Mouse (Mus musculus): ENCODE results near the gene Hscb. TPM values are rescaled to one million over a fixed set of nuclear protein-coding genes. Genes with fewer than 3 reads are reported as not detected.

Hscb gene
- polyA plus RNA-seq, 1 experiment, result 24.4 TPM

DNA sequence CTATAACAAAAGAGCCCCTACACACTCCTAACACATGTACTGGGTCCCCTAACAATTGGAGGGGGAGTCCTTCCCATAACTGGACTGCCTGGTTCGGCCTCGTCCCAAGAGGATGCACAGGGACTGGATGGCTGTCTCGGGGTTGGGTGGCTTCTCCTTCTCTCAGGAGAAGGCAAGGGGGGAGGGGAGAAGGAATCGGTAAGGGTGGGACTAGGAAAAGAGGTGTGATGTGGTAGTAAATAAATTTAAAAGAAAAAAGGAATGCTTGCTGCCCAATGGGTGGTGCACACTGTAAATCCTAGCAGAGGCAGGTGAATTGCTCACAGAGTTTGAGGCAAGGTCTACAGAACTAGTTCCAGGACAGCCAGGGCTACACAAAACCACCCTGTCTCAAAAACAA, 33.4 kb downstream of the Hscb start:
- H3K4me1 ChIP-seq (ENCODE audit: control insufficient read depth, insufficient read depth, low read length), result peaks cover 32% of the 10 kb centered on the region
- H3K27me3 ChIP-seq (ENCODE audit: control insufficient read depth, insufficient read depth, low read length), result no peaks in the 10 kb centered on the region
- no peak overlapping the region for H3K27ac ChIP-seq (ENCODE audit: insufficient read depth, low read length)
- no peak overlapping the region for H3K4me3 ChIP-seq (replicated peaks; ENCODE audit: insufficient read depth, low read depth, low read length)
- no peak for DNase-seq
- no peak for TF ChIP-seq CTCF (IDR thresholded peaks at IDR 0.05; ENCODE audit: borderline replicate concordance, insufficient read depth, low read depth, low read length)
- TF ChIP-seq POLR2A (IDR thresholded peaks at IDR 0.05; ENCODE audit: borderline replicate concordance, insufficient read depth, low read length), result no peak
- 80% methylated on average over 4 of the region's 4 CpGs for WGBS

DNA sequence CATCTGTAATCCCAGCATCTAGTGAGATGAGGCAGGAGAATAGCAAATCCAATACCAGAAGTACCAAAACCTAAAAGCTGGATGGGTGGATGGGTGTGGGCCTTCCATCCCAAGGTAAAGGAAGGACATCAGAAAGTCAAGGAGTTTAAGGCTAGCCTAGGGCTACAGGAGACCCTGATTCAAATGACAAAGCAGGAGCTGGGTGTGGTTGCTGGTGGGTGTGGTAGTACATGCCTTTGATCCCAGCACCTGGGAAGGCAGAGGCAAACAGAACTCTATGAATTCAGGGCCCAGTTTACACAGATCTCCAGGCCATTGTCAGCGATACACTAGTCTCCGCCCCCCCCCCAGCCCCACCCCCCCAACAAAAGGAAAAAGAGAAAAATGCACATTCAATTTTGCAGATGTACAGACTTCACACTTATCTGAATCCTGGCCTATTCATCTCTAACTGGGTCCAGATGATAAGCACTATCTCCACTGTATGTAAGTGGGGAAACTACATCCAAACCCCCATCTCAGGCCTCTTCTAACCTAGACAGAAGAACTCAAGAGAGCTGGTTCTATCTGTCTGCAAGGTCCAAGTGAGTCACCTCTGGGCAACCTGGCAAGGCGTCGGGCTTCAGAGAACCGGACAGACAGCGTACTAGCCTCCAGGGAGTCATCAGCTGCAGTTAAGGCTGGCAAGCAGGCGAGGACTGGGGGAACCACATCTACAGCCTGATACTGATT, 35.4 kb downstream of the Hscb start:
- TF ChIP-seq CTCF (IDR thresholded peaks at IDR 0.05; ENCODE audit: borderline replicate concordance, insufficient read depth, low read depth, low read length) (no peak), POLR2A (IDR thresholded peaks at IDR 0.05; ENCODE audit: borderline replicate concordance, insufficient read depth, low read length) (no peak)
- no peak overlapping the region for H3K27ac ChIP-seq (ENCODE audit: insufficient read depth, low read length)

DNA sequence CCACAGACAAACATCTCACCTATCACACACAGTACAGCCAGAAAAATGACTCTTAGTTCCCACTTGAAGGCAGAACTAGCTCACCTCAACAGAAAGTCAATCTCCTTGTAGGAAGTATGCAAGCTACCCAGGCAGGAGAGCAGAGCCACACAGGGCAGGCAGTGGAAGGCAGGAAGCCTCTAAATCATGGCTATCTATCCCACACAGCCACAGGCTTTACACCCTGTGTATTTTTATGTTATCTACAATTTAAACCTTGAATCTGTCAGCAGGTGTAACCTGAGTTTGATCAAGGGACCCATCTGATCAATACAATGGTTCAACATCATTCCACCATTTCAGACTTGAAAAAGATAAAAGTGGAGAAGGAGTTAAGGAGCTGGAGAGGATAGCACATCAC, 36.8 kb downstream of the Hscb start:
- Histone ChIP-seq H3K4me1 (ENCODE audit: control insufficient read depth, insufficient read depth, low read length) (peaks cover 63% of the 10 kb centered on the region), H3K27ac (ENCODE audit: insufficient read depth, low read length) (peak overlapping the region; percentile 89), H3K27me3 (ENCODE audit: control insufficient read depth, insufficient read depth, low read length) (no peaks in the 10 kb centered on the region), H3K4me3 (replicated peaks; ENCODE audit: insufficient read depth, low read depth, low read length) (no peak overlapping the region)
- TF ChIP-seq POLR2A (IDR thresholded peaks at IDR 0.05; ENCODE audit: borderline replicate concordance, insufficient read depth, low read length) (no peak), CTCF (IDR thresholded peaks at IDR 0.05; ENCODE audit: borderline replicate concordance, insufficient read depth, low read depth, low read length) (no peak)
- DNase-seq, result no peak

More for the DNA sequence above, 35.4 kb downstream of the Hscb start:
- 77% methylated on average over 7 of the region's 7 CpGs for WGBS
- no peak for DNase-seq
- Histone ChIP-seq H3K27me3 (ENCODE audit: control insufficient read depth, insufficient read depth, low read length) (no peaks in the 10 kb centered on the region), H3K4me1 (ENCODE audit: control insufficient read depth, insufficient read depth, low read length) (peaks cover 52% of the 10 kb centered on the region), H3K4me3 (replicated peaks; ENCODE audit: insufficient read depth, low read depth, low read length) (no peak overlapping the region)

DNA sequence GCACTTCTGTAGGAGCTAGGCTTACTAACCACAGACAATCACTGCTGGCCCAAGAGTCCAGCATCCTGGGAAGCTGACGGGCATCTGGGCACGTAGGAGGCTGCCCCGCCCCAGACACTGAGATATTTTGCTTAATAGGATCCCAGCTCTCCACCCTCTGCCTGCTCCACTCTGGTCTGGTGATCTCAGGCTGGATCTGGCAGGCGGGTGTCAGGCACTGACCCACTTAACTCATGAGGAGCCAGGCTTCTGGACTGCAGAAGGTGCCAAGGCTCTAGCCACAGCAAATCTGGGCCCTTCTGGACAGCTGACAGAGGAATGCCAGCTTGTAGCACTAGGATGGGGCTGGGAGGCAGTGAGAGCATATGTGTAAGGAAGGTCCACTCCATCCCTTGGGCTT, 37.4 kb downstream of the Hscb start:
- TF ChIP-seq POLR2A (IDR thresholded peaks at IDR 0.05; ENCODE audit: borderline replicate concordance, insufficient read depth, low read length), result no peak; the same call in 1 of the 2 replicates
- no peak for TF ChIP-seq CTCF (IDR thresholded peaks at IDR 0.05; ENCODE audit: borderline replicate concordance, insufficient read depth, low read depth, low read length)
- peak overlapping the region; percentile 39 for H3K4me3 ChIP-seq (replicated peaks; ENCODE audit: insufficient read depth, low read depth, low read length)
- 5% methylated on average over 4 of the region's 4 CpGs for WGBS
- peak; percentile 85 to 96 for DNase-seq
- peak overlapping the region; percentile 89 for H3K27ac ChIP-seq (ENCODE audit: insufficient read depth, low read length)
- no peaks in the 10 kb centered on the region for H3K27me3 ChIP-seq (ENCODE audit: control insufficient read depth, insufficient read depth, low read length)
- peaks cover 62% of the 10 kb centered on the region for H3K4me1 ChIP-seq (ENCODE audit: control insufficient read depth, insufficient read depth, low read length)

DNA sequence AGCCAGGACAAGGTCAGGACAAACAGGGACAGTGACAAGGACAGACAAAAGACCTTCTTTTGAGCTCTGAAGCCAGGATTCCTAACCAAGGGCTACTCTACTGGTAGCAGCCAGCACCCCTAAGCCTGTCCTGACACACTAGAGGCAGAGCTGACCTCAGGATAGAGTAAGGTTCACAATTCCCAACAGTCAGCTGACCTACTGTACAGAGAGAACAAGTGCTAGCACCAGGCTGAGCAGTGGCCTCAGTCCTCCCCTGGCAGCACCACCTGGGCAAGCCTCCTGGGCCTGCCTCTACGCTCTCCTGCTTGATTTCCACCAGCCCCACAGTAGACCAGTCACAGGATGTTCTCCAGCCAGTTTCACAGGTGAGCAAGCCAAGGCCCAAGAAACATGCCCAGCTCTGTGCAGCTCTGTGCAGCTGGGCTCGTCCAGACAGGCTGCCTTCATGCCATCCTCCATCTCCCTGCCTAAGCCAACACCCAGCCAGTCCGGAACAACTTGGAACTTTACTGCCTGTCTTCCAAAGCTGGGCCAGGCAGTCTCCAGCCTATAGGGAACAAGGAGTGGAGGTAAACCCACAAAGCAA, 38.4 kb downstream of the Hscb start:
- peak overlapping the region; percentile 39 for H3K4me3 ChIP-seq (replicated peaks; ENCODE audit: insufficient read depth, low read depth, low read length)
- no peaks in the 10 kb centered on the region for H3K27me3 ChIP-seq (ENCODE audit: control insufficient read depth, insufficient read depth, low read length)
- 18% methylated on average over 3 of the region's 3 CpGs for WGBS
- peak overlapping the region; percentile 89 for H3K27ac ChIP-seq (ENCODE audit: insufficient read depth, low read length)
- no peak for TF ChIP-seq POLR2A (IDR thresholded peaks at IDR 0.05; ENCODE audit: borderline replicate concordance, insufficient read depth, low read length)
- no peak for TF ChIP-seq CTCF (IDR thresholded peaks at IDR 0.05; ENCODE audit: borderline replicate concordance, insufficient read depth, low read depth, low read length)
- H3K4me1 ChIP-seq (ENCODE audit: control insufficient read depth, insufficient read depth, low read length), result peaks cover 57% of the 10 kb centered on the region
- DNase-seq, result peak in 1 of 2 experiments; percentile 52

DNA sequence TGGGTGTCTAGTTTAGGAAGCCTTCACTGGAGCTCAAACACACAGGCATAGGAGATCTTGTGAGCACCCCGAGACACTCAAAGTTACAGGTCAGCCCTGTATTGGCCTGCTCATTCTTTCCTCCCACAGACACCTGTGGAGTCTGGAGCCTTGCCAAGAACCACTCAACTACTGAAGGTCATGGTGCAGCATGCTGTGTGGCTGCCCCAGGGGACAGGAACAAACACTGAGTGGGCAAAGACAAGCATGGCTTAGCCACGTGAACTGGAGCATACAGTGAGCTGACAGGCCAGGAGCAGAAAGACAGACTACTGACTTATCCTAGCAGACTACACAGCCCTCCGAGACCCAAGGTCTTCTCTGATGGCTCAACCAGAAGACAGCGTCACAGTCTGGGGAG, 41.9 kb downstream of the Hscb start:
- WGBS, result 42% methylated on average over 4 of the region's 4 CpGs
- H3K27ac ChIP-seq (ENCODE audit: insufficient read depth, low read length), result no peak overlapping the region
- H3K27me3 ChIP-seq (ENCODE audit: control insufficient read depth, insufficient read depth, low read length), result no peaks in the 10 kb centered on the region
- no peak overlapping the region for H3K4me3 ChIP-seq (replicated peaks; ENCODE audit: insufficient read depth, low read depth, low read length)
- peak in 1 of 2 experiments; percentile 56 for DNase-seq
- TF ChIP-seq CTCF (IDR thresholded peaks at IDR 0.05; ENCODE audit: borderline replicate concordance, insufficient read depth, low read depth, low read length) (no peak), POLR2A (IDR thresholded peaks at IDR 0.05; ENCODE audit: borderline replicate concordance, insufficient read depth, low read length) (no peak)
- peaks cover 52% of the 10 kb centered on the region for H3K4me1 ChIP-seq (ENCODE audit: control insufficient read depth, insufficient read depth, low read length)

DNA sequence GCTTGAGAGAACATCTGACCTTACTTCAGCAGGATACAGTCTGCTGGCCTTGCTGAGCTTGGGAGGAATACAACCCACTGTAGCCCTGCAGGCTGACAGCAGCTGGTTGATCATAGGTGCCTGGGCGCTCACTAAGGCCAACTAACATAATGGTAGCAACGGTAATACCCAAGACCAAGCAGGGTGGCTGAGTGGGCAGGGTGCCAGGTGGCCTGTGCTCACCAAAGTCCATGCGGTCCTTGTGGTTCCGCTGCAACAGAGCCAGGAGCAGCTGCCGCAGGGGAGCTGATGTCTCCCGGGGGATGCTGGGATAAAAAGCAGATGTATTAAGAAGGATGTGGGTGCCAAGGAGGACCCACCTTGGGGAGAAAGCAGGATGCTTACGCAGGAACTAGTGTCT, 45.2 kb downstream of the Hscb start:
- WGBS, result 36% methylated on average over 7 of the region's 7 CpGs
- Histone ChIP-seq H3K4me1 (ENCODE audit: control insufficient read depth, insufficient read depth, low read length) (peaks cover 22% of the 10 kb centered on the region), H3K27ac (ENCODE audit: insufficient read depth, low read length) (no peak overlapping the region), H3K4me3 (replicated peaks; ENCODE audit: insufficient read depth, low read depth, low read length) (no peak overlapping the region), H3K27me3 (ENCODE audit: control insufficient read depth, insufficient read depth, low read length) (no peaks in the 10 kb centered on the region)
- no peak for DNase-seq
- TF ChIP-seq CTCF (IDR thresholded peaks at IDR 0.05; ENCODE audit: borderline replicate concordance, insufficient read depth, low read depth, low read length) (no peak), POLR2A (IDR thresholded peaks at IDR 0.05; ENCODE audit: borderline replicate concordance, insufficient read depth, low read length) (no peak)

DNA sequence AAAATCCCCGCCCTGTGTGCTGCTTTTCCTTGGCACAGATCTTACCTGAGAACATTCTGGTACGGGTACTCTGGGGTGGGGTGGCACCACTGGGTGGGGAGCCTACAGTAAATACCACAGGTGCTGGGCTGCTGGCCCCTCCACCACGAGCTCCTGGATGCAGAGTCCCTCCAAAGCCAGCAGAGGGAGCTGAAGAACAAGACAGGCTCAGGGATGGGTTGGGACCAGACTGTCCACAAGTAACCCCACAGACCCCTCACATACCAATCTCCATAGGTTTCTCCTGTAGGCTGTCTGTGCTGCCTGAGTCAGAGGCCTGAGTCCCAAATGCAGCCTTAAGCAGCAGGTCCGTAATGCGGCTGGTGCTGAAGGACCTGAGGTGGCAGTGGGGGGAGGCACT, 50.9 kb downstream of the Hscb start:
- peak; percentile 50 to 63 for DNase-seq
- peak; percentile 80 for TF ChIP-seq CTCF (IDR thresholded peaks at IDR 0.05; ENCODE audit: borderline replicate concordance, insufficient read depth, low read depth, low read length)
- TF ChIP-seq POLR2A (IDR thresholded peaks at IDR 0.05; ENCODE audit: borderline replicate concordance, insufficient read depth, low read length), result no peak
- Histone ChIP-seq H3K4me3 (replicated peaks; ENCODE audit: insufficient read depth, low read depth, low read length) (no peak overlapping the region), H3K4me1 (ENCODE audit: control insufficient read depth, insufficient read depth, low read length) (peaks cover 22% of the 10 kb centered on the region), H3K27ac (ENCODE audit: insufficient read depth, low read length) (no peak overlapping the region), H3K27me3 (ENCODE audit: control insufficient read depth, insufficient read depth, low read length) (no peaks in the 10 kb centered on the region)
- WGBS, result 53% methylated on average over 5 of the region's 5 CpGs
